Mouse (Mus musculus) neural tube, embryonic 11.5 days (tissue): Measurements from ENCODE around the gene Poc1b. TPM values are rescaled to one million over a fixed set of nuclear protein-coding genes. Genes with fewer than 3 reads are reported as not detected.

Experiments used
- ATAC-seq: fragments of 200-750 bp; cut with Nextera tagmentation; 2 replicates; pipeline ENCODE4 v1.8.0; 2017; ENCODE audit warnings: moderate number of reproducible peaks, mild to moderate bottlenecking, moderate TSS enrichment, moderate library complexity; ENCODE audit not compliant: insufficient read depth, low FRiP score, low TSS enrichment
- DNase-seq: peaks from one replicate; pipeline ENCODE4 v3.0.0-alpha.2; 2015; ENCODE audit warnings: low spot score
- H3K27ac ChIP-seq: fragments of 300-500 bp; sonication (generic); 2 replicates; pipeline ENCODE4 v1.5.1; 2014; ENCODE audit warnings: low read depth, mild to moderate bottlenecking, low read length
- H3K27me3 ChIP-seq: fragments of 300-500 bp; sonication (generic); 2 replicates; pipeline ENCODE4 v1.6.1; 2014; ENCODE audit warnings: mild to moderate bottlenecking, low read length, mixed read lengths; ENCODE audit not compliant: control insufficient read depth, insufficient read depth
- H3K36me3 ChIP-seq: fragments of 300-500 bp; sonication (generic); 2 replicates; pipeline ENCODE4 v1.6.1; 2014; ENCODE audit warnings: mild to moderate bottlenecking, low read length, moderate library complexity, mixed read lengths; ENCODE audit not compliant: control insufficient read depth, insufficient read depth
- H3K4me1 ChIP-seq: fragments of 300-500 bp; sonication (generic); 2 replicates; pipeline ENCODE4 v1.6.1; 2014; ENCODE audit warnings: low read length, mixed read lengths; ENCODE audit not compliant: control insufficient read depth, insufficient read depth
- H3K4me2 ChIP-seq: fragments of 300-500 bp; sonication (generic); 2 replicates; pipeline ENCODE4 v1.6.1; 2014; ENCODE audit warnings: low read depth, mild to moderate bottlenecking, moderate library complexity
- H3K4me3 ChIP-seq: fragments of 300-500 bp; sonication (generic); 2 replicates; pipeline ENCODE4 v1.5.1; 2014; ENCODE audit warnings: low read depth, low read length
- H3K9ac ChIP-seq: fragments of 300-500 bp; sonication (generic); 2 replicates; pipeline ENCODE4 v1.6.1; 2014; ENCODE audit warnings: mild to moderate bottlenecking, low read length
- H3K9me3 ChIP-seq: fragments of 300-500 bp; sonication (generic); 2 replicates; pipeline ENCODE4 v1.6.1; 2016; ENCODE audit warnings: low read length; ENCODE audit not compliant: control insufficient read depth
- WGBS: fragments of 180-500 bp; shearing (Covaris S2); extraction: QIAGEN DNeasy Blood & Tissue Kit; methylation state at CpG from one replicate; pipeline ENCODE4 v1.1.7; 2014; 5-methylcytosine and 5-hydroxymethylcytosine counted together
- polyA plus RNA-seq: library from polyadenylated mRNA; unstranded; fragments of >200 nt; fragmentation: Nextera tagmentation; extraction: Ambion mirVana; gene quantifications from 2 replicates; pipeline ENCODE4 v1.2.1, GENCODE M21; 2014

The Poc1b gene
- polyA plus RNA-seq, 1 experiment from 2014 or later, result 39.4 TPM

DNA sequence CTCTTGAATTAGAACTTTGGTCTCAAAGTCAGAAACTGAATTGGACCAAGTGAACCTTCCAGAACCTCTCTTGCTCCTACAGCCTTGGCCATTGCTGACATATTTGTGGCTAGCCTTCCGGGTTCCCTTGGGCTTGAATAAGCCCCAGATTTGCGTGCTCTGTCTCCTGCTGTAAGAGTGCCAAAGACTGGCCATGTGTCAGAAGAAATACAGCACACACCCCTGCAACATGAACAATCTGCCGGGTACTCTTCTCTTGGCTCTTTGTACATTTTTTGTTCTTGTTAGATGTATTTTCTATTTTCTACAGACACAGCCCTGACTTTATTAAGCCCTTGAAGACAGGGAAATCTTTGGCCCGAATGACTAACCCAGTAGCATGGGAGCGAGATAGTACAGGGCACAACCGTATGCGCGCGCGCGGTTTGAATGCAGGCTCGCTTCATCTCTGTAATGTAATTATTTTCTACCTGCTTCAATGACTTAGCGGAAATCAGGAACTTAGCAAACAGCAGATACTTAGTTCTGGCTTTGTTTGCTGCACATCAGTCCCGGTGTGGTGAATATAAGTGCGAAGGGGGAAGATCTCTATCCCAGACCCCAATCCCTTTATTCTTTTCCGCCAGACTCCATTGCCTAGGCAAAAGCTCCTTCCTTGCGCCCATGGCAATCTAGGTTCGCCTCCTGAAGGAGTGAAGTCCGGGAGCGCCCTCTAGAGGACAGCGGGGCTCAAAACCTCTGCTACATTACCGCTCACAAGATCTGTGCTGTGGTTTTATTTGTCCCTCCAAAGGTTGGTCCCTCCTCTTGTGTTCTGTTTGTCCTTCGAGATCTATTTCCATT is 22.2 kb upstream of the Poc1b start:
- no peak overlapping the region for H3K27ac ChIP-seq
- no peak overlapping the region for H3K4me3 ChIP-seq
- DNase-seq (peak; percentile 90), ATAC-seq (peak; percentile 87)
- no peaks in the 10 kb centered on the region for H3K27me3 ChIP-seq
- H3K4me1 ChIP-seq, result no peaks in the 10 kb centered on the region
- 46% methylated on average over 23 of the region's 23 CpGs for WGBS
- H3K36me3 ChIP-seq, result no peaks in the 10 kb centered on the region
- H3K9ac ChIP-seq, result no peak overlapping the region
- H3K4me2 ChIP-seq, result no peak overlapping the region
- H3K9me3 ChIP-seq, result no peaks in the 10 kb centered on the region

DNA sequence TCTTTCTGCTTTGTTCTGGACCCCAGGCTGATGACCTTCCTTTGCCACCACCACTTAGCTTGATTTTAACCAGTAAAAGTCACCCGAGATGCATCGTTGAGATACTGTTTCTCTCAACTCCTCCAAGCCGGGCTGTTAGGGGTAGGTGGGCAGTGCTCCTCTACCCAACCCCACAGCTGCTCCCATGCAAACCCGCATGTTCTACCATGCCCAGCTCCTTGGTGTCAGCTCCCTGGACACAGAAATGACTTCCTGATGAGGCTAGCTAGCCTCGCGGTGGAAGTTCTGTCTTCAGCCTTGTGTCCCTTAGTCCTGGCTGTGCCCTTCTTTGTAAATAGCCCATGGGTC is 21.6 kb upstream of the Poc1b start:
- no peak for ATAC-seq
- H3K36me3 ChIP-seq, result no peaks in the 10 kb centered on the region
- H3K9ac ChIP-seq, result no peak overlapping the region
- H3K27me3 ChIP-seq, result no peaks in the 10 kb centered on the region
- no peaks in the 10 kb centered on the region for H3K9me3 ChIP-seq
- no peak overlapping the region for H3K4me3 ChIP-seq
- H3K4me1 ChIP-seq, result no peaks in the 10 kb centered on the region
- DNase-seq, result peak; percentile 15
- no peak overlapping the region for H3K4me2 ChIP-seq
- WGBS, result 69% methylated on average over 6 of the region's 6 CpGs
- no peak overlapping the region for H3K27ac ChIP-seq

DNA sequence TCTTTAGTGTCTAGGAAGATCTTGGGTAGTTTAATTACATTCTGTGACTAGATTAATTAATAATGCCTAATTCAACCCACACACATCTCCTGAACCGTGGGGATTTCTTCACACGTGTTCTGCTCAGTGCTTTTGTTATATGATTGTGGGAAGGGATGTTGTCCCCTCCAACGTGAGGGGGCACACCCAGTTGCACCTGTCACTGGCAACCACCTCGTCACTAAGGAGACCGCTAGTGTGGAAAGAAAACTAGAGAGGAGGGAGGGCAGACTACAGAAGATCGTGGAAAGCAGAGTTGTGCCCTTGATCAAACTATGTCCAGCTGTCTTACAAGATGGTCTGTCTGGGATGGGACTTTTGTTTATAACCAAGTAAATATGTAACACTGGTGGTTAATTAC is 20.8 kb upstream of the Poc1b start:
- Histone ChIP-seq H3K27ac (no peak overlapping the region), H3K9ac (no peak overlapping the region), H3K4me1 (no peaks in the 10 kb centered on the region), H3K36me3 (no peaks in the 10 kb centered on the region), H3K27me3 (no peaks in the 10 kb centered on the region), H3K4me3 (no peak overlapping the region), H3K9me3 (no peaks in the 10 kb centered on the region), H3K4me2 (no peak overlapping the region)
- ATAC-seq (no peak), DNase-seq (no peak)
- WGBS, result 77% methylated on average over 6 of the region's 6 CpGs

DNA sequence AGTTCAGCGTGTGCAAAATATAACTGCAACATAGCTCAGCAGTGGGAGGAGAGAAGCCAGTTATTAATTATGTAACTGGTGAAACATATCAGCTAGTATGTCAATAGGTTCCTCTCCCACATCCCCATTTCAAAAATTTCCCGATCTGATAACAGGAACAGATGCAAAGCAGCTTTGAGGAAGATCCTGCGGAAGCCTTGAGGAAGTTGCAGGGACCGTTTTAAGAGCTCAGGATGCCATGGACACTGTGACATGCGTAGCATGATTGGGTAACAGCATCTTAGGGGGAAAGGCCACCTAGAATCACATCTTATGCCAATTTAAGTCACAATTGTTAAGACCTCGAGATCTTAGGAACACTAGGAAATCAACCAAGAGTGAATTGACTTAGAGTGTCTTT is 16.9 kb upstream of the Poc1b start:
- Histone ChIP-seq H3K4me1 (no peaks in the 10 kb centered on the region), H3K9me3 (no peaks in the 10 kb centered on the region), H3K36me3 (no peaks in the 10 kb centered on the region), H3K9ac (no peak overlapping the region), H3K27ac (no peak overlapping the region), H3K4me2 (no peak overlapping the region), H3K4me3 (no peak overlapping the region), H3K27me3 (no peaks in the 10 kb centered on the region)
- DNase-seq, result no peak
- ATAC-seq, result no peak
- WGBS, result 86% methylated on average over 6 of the region's 6 CpGs

DNA sequence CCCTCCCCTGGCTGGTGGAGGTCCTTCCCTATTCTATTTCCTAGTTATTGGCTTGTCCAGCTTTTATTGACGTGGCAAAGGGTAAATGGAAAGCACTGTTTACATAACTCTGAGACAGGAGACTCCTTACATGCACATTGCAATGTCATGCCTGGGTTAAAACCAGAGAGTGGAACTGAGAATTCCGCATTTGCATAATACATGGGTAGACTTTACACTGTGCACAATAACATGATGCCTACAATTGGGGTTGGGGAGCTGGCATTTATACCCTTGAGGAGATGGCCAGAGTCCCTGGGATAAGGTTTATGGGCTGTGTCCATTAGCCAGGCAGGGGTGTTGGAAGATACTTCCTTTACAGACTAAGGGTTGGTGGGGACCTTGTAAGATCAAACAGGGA is 13.5 kb upstream of the Poc1b start:
- no peaks in the 10 kb centered on the region for H3K9me3 ChIP-seq
- whole genome bisulfite sequencing, result 86% methylated on average over 2 of the region's 2 CpGs
- H3K4me1 ChIP-seq, result no peaks in the 10 kb centered on the region
- no peak overlapping the region for H3K9ac ChIP-seq
- no peak overlapping the region for H3K4me3 ChIP-seq
- H3K27me3 ChIP-seq, result no peaks in the 10 kb centered on the region
- no peak overlapping the region for H3K4me2 ChIP-seq
- ATAC-seq (no peak), DNase-seq (no peak)
- H3K36me3 ChIP-seq, result no peaks in the 10 kb centered on the region
- no peak overlapping the region for H3K27ac ChIP-seq

DNA sequence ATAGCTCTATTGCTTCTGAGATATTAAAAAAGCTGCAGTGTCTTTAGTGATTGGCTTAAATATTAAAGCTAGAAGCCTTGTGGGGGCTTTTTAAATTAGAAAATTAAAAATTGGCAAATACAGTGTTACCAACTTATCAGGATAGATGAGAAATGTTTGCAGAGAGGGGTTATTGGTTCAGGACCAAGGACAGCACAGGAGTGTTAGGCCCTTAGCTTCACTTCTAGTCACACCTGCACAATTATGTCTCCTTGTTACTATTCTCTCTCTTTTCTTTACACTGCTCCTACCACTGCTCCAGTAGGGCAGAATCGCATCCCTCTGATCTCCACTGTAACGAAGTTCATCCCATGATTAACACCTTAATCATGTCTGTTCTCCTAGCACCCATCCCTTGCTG is 11.7 kb upstream of the Poc1b start:
- no peak overlapping the region for H3K4me3 ChIP-seq
- no peak for DNase-seq
- no peak overlapping the region for H3K27ac ChIP-seq
- no peak overlapping the region for H3K4me2 ChIP-seq
- no peaks in the 10 kb centered on the region for H3K4me1 ChIP-seq
- 85% methylated on average over 2 of the region's 2 CpGs for WGBS
- no peaks in the 10 kb centered on the region for H3K9me3 ChIP-seq
- H3K9ac ChIP-seq, result no peak overlapping the region
- H3K36me3 ChIP-seq, result no peaks in the 10 kb centered on the region
- no peak for ATAC-seq
- H3K27me3 ChIP-seq, result no peaks in the 10 kb centered on the region

DNA sequence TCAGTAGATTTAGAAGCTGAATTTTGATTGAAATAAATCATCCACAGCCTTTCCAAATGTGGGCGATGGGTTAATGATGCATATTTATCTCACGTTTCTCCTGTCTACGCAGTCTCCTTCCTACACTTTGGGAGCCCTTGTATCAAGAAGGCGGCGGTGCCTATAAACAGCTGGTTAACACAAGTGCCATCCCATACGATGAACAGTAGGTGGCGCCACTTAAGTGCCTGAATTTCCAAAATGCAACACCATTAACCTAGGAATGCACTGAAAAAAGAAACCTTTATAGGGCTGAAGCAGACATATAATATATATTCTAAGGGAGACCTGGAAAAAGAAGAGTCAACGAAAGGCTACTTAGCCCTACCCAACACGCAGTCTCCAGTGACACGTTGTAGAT is 9.5 kb upstream of the Poc1b start:
- WGBS, result 78% methylated on average over 10 of the region's 10 CpGs
- DNase-seq (peak; percentile 20), ATAC-seq (no peak)
- Histone ChIP-seq H3K9me3 (no peaks in the 10 kb centered on the region), H3K27me3 (no peaks in the 10 kb centered on the region), H3K36me3 (no peaks in the 10 kb centered on the region), H3K4me3 (no peak overlapping the region), H3K4me2 (no peak overlapping the region), H3K27ac (no peak overlapping the region), H3K4me1 (no peaks in the 10 kb centered on the region), H3K9ac (no peak overlapping the region)

DNA sequence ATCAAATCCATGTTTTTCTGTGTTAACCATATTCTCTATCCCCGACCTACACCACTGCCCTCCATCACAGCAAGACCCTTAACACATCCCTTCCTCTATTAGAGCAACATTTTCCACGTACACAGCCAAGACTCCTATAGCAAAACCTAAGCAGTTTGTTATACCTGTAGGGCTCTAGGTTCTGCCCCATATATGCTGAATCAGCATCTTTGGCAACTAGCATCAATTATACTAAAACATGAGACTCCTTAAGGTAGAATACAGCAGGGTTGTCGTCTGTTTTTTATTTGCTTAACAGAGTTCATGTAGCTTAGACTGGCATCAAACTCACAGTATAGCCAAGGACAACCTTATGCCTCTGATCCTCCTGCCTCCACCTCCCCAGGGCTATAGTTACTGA is 1.3 kb upstream of the Poc1b start:
- DNase-seq, result no peak
- Histone ChIP-seq H3K4me1 (peaks cover 6% of the 10 kb centered on the region), H3K4me2 (no peak overlapping the region), H3K27ac (no peak overlapping the region), H3K9me3 (no peaks in the 10 kb centered on the region), H3K4me3 (no peak overlapping the region), H3K27me3 (no peaks in the 10 kb centered on the region), H3K9ac (no peak overlapping the region), H3K36me3 (peaks cover 6% of the 10 kb centered on the region)
- 92% methylated on average over 3 of the region's 3 CpGs for WGBS
- no peak for ATAC-seq

DNA sequence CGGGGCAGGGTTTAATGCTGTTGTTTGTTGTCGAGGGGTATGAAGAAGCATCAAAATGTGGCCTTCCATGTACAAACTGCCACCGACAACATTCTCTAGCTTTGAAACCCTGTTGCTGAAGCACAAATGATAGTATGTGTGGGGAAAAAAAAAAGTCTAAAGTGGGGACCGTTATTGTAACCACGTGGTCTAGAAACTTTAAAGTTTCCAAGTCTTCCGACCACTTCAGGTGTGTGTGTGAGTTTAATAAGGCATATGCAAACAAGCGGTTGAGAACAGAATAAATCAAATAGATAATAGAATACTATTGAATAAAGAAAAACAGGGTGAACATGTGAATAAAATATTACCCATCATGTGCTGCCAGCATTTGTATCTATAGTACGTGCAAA is 529 bp upstream of the Poc1b start:
- H3K9ac ChIP-seq, result peak overlapping the region; percentile 87
- no peaks in the 10 kb centered on the region for H3K9me3 ChIP-seq
- peak overlapping the region; percentile 95 for H3K4me2 ChIP-seq
- DNase-seq (no peak), ATAC-seq (no peak)
- 35% methylated on average over 8 of the region's 8 CpGs for WGBS
- H3K4me1 ChIP-seq, result peaks cover 6% of the 10 kb centered on the region
- H3K27me3 ChIP-seq, result no peaks in the 10 kb centered on the region
- H3K27ac ChIP-seq, result no peak overlapping the region
- H3K36me3 ChIP-seq, result peaks cover 6% of the 10 kb centered on the region
- H3K4me3 ChIP-seq, result peak overlapping the region; percentile 93
